Mouse (Mus musculus) erythroblast, embryonic 14.5 days (primary cell): Measurements from ENCODE around the gene Xrcc1. TPM values are rescaled to one million over a fixed set of nuclear protein-coding genes. Genes with fewer than 3 reads are reported as not detected.
A peak's percentile ranks its signal among the peaks of the same experiment; 100 is the strongest.

ENCODE experiments used
- H3K27me3 ChIP-seq: 2 replicates; pipeline ENCODE4 v1.6.1; 2012; ENCODE audit warnings: inconsistent platforms; ENCODE audit not compliant: control insufficient read depth
- H3K36me3 ChIP-seq: 2 replicates; pipeline ENCODE4 v1.6.1; 2012; ENCODE audit warnings: mild to moderate bottlenecking, inconsistent platforms; ENCODE audit not compliant: control insufficient read depth
- H3K4me1 ChIP-seq: 2 replicates; pipeline ENCODE4 v1.6.1; 2012; ENCODE audit warnings: inconsistent platforms; ENCODE audit not compliant: control insufficient read depth
- H3K4me3 ChIP-seq: replicated peaks from 2 replicates; pipeline ENCODE3; 2012; ENCODE audit warnings: moderate library complexity, mild to moderate bottlenecking, inconsistent platforms
- H3K9me3 ChIP-seq: 2 replicates; pipeline ENCODE4 v1.6.1; 2012; ENCODE audit warnings: low read length, inconsistent platforms, mixed read lengths; ENCODE audit not compliant: control insufficient read depth
- GATA1 ChIP-seq: IDR thresholded peaks from 2 replicates; pipeline ENCODE4 v1.6.1; 2012; ENCODE audit warnings: low read length, inconsistent platforms, mixed read lengths
- TAL1 ChIP-seq: IDR thresholded peaks from 3 replicates; pipeline ENCODE4 v1.6.1; 2012; ENCODE audit warnings: low read length, inconsistent platforms, mixed read lengths
- polyA plus RNA-seq: library from polyadenylated mRNA; stranded (reverse); fragments of >175 nt; gene quantifications from 2 replicates; pipeline ENCODE4 v1.2.3, GENCODE M21; 2012

Xrcc1 gene
- polyA plus RNA-seq, 1 experiment = 32.1 TPM

GRCm38 (mm10) chr7:24591735-24592134, 45.6 kb downstream of the Xrcc1 start:
- Histone ChIP-seq H3K9me3 (no peaks in the 10 kb centered on the region), H3K27me3 (peaks cover 9% of the 10 kb centered on the region), H3K4me1 (peaks cover 70% of the 10 kb centered on the region), H3K36me3 (no peaks in the 10 kb centered on the region), H3K4me3 (no peak overlapping the region)
- TF ChIP-seq TAL1 = 0 out of 3 replicates have a peak, but pooled peaks have one; percentile 19
- TF ChIP-seq GATA1 = no peak

- H3K4me1 ChIP-seq = peaks cover 66% of the 10 kb centered on the region
- H3K9me3 ChIP-seq = no peaks in the 10 kb centered on the region
- peaks cover 7% of the 10 kb centered on the region for H3K27me3 ChIP-seq
- no peak overlapping the region for H3K4me3 ChIP-seq
- H3K36me3 ChIP-seq = no peaks in the 10 kb centered on the region
- TF ChIP-seq TAL1 = no peak
- TF ChIP-seq GATA1 = no peak
Measured at GRCm38 (mm10) chr7:24592163-24592562, 46.1 kb downstream of the Xrcc1 start.

GRCm38 (mm10) chr7:24592781-24593180, 46.7 kb downstream of the Xrcc1 start:
- Histone ChIP-seq H3K4me3 (no peak overlapping the region), H3K4me1 (peaks cover 60% of the 10 kb centered on the region), H3K36me3 (no peaks in the 10 kb centered on the region), H3K9me3 (no peaks in the 10 kb centered on the region), H3K27me3 (peaks cover 2% of the 10 kb centered on the region; the same call in 1 of the 2 replicates)
- no peak for TF ChIP-seq GATA1
- TF ChIP-seq TAL1 = no peak

GRCm38 (mm10) chr7:24593621-24594308, 47.7 kb downstream of the Xrcc1 start:
- H3K4me3 ChIP-seq = peak overlapping the region; percentile 71
- no peaks in the 10 kb centered on the region for H3K36me3 ChIP-seq
- H3K27me3 ChIP-seq = peaks cover 2% of the 10 kb centered on the region; the same call in 1 of the 2 replicates
- H3K4me1 ChIP-seq = peaks cover 58% of the 10 kb centered on the region
- TF ChIP-seq GATA1 (no peak), TAL1 (no peak)
- H3K9me3 ChIP-seq = no peaks in the 10 kb centered on the region

- no peaks in the 10 kb centered on the region for H3K9me3 ChIP-seq
- TF ChIP-seq TAL1 (no peak), GATA1 (no peak)
- H3K27me3 ChIP-seq = peaks cover 2% of the 10 kb centered on the region; the same call in 1 of the 2 replicates
- peak overlapping the region; percentile 71 for H3K4me3 ChIP-seq
- H3K4me1 ChIP-seq = peaks cover 56% of the 10 kb centered on the region
- no peaks in the 10 kb centered on the region for H3K36me3 ChIP-seq
Measured at GRCm38 (mm10) chr7:24594309-24594803, 48.3 kb downstream of the Xrcc1 start.

- H3K9me3 ChIP-seq = no peaks in the 10 kb centered on the region
- H3K36me3 ChIP-seq = no peaks in the 10 kb centered on the region
- no peak overlapping the region for H3K4me3 ChIP-seq
- peaks cover 48% of the 10 kb centered on the region for H3K4me1 ChIP-seq
- no peak for TF ChIP-seq GATA1
- no peak for TF ChIP-seq TAL1
- H3K27me3 ChIP-seq = peaks cover 2% of the 10 kb centered on the region; the same call in 1 of the 2 replicates
Measured at GRCm38 (mm10) chr7:24595464-24595863, 49.4 kb downstream of the Xrcc1 start.

- Histone ChIP-seq H3K4me3 (no peak overlapping the region), H3K4me1 (peaks cover 31% of the 10 kb centered on the region), H3K9me3 (no peaks in the 10 kb centered on the region), H3K36me3 (no peaks in the 10 kb centered on the region), H3K27me3 (peaks cover 2% of the 10 kb centered on the region; the same call in 1 of the 2 replicates)
- no peak for TF ChIP-seq GATA1
- TF ChIP-seq TAL1 = no peak
Measured at GRCm38 (mm10) chr7:24598121-24598520, 52.0 kb downstream of the Xrcc1 start.

- H3K4me3 ChIP-seq = no peak overlapping the region
- TF ChIP-seq TAL1 = no peak
- TF ChIP-seq GATA1 = no peak
- H3K27me3 ChIP-seq = peaks cover 2% of the 10 kb centered on the region; the same call in 1 of the 2 replicates
- H3K9me3 ChIP-seq = no peaks in the 10 kb centered on the region
- H3K36me3 ChIP-seq = peaks cover 3% of the 10 kb centered on the region; the same call in 1 of the 2 replicates
- peaks cover 18% of the 10 kb centered on the region for H3K4me1 ChIP-seq
Measured at GRCm38 (mm10) chr7:24599211-24600067, 53.4 kb downstream of the Xrcc1 start.
